Mouse (Mus musculus) heart, adult 9 months (tissue): ENCODE measurements around the gene Cenpx.
"Not testable (repeated sequence)": the region's sequence is repeated elsewhere in the genome, so short reads cannot be mapped to it uniquely, and the experiment has no call there.

Experiments used
- DNase-seq, 2 experiments: peaks; one replicate each; pipeline ENCODE4 v3.0.0; 2022; ENCODE audit warnings: low spot score in 2 of 2

The Cenpx gene

DNA sequence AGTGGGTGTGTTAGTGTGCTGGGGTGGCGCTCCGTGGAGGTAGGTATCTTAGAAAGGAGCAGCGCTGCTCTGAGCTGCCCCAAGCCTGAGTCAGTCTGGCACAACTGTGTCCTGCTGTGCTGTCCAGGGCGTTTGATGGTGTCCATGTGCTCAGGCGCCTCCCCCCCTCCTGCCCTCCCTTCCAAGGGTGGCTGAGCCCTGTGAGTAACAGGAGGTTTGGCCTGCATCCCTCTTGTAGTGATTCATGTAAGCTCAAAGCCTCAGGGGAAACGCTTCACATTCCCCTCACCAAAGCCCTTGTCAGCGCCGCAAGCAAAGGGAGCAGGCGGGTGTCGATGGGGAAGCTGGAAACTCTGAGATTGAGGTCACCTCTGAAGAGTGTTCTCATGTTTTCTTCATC is 15.8 kb downstream of the Cenpx start:
- peak; percentile 75 to 80 for DNase-seq

DNA sequence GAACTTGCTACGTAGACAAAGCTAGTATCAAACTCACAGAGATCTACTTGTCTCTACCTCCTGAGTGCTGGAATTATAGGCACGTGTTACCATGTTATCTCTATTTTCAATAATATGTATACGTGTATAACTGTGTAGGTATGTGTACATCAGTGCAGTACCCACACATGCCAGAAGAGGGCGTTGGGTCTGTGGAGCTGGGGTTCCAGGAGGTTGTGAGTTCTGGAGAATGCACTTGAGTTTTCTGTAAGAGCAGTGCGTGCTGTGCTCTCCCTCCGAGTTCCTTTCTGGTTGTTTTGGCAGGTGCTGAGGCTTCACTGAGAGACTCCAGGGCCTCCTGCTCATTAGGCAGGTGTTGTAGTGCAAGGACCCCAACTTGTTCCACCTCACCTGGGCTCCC is 17.0 kb downstream of the Cenpx start:
- DNase-seq: no peak

DNA sequence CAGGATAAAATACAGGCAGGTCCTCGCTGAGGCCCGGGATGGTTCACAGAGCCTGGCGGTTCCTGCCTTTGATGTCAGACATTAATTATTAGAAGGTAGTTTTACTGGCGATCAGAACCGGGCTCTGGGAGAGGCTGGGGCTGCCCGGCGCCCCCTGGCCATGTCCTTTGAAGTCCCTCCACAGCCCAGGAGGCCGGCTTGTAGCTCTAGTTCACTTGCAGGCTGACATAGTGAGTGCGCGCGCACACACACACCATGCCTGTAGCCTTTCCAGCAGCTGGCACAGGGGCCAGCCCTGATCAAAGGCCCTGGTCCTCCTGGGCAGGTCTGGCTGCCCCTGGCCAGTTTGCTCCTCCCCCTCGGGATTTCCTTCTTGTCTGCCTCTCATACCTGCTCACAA is 17.9 kb downstream of the Cenpx start:
- no peak for DNase-seq

DNA sequence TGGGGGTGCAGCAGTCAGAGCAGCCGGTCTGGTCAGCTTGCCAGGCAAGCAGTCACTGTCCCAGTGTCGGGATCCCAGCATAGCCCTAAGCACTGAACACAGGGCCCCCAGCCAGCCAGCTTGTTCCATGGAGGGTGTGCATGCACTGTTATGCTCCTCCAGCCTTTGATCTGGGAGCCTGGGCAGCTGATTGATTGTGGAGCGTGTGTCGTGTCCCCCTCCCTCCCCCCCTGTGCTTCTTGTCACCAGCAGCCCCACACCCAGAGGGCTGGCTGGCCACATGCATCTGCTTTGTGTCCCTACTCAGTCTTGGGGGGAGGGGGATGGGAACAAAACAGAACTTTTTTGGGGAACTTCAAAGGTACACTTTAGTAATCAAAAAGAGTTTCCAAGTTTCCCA is 18.4 kb downstream of the Cenpx start:
- no peak for DNase-seq

DNA sequence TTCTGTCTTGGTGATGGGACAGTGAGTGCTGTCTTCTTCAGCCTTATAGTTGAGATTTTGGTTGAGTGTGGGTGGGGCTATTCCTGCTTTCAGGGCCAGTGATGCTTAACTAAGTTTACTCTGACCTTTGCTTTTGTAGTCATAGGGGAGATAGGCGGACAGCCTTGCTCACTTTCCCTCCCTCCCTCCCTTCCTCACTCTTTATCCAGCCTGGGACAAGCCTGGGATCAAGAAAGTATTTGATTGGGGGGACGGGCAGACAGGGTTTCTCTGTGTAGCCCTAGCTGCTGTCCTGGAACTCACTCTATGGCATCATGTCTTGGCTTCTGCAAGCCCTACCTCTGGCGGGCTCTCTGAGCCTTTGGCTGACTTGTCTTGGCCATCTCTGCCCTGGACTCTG is 20.1 kb downstream of the Cenpx start:
- DNase-seq: no peak

DNA sequence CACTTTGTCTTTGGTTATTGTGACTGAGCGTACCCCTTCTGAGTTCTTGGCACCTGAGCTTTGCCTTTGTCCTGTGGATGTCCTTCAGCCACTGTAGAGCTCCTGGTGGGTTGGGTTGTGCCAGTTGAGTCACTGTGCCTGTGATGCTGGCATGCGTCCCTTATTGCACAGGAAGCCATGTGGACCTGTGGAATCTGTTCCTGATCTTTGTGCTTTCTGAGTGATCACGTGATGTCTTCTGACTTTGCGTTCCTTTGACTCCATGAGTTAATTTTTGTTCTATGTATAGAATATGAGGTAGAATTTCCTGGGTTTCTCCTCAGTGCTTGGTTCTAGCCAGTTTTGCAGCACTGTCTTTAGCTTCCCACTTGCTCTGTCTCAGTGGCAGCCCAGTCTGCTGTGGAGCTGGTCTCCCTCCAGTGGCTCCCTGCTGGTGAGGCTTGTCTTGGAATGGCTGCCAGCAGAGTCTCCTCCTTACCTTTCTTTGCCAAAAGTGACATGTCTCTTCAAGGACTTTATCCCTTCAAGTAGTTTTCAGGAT is 21.0 kb downstream of the Cenpx start:
- DNase-seq: no peak

DNA sequence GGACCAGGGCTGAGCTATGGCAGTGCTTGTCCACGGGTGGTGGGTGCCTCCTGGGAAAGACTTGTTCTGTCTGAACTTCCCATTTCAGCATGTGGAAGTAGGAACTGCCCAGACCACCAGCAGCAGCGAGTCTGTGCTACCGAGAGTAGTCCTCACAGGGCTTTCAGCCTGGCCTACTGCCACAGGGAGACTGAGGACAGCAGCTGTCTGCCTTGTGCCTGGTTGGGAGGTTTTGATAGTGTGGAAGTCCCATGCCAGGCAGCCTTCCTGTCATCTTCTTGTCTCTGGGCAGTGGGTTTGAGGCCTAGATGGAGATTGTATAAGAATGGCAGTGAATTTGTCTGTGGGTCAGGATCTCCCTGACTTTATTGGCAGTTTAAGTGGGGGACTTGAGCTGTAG is 24.2 kb downstream of the Cenpx start:
- DNase-seq: no peak

DNA sequence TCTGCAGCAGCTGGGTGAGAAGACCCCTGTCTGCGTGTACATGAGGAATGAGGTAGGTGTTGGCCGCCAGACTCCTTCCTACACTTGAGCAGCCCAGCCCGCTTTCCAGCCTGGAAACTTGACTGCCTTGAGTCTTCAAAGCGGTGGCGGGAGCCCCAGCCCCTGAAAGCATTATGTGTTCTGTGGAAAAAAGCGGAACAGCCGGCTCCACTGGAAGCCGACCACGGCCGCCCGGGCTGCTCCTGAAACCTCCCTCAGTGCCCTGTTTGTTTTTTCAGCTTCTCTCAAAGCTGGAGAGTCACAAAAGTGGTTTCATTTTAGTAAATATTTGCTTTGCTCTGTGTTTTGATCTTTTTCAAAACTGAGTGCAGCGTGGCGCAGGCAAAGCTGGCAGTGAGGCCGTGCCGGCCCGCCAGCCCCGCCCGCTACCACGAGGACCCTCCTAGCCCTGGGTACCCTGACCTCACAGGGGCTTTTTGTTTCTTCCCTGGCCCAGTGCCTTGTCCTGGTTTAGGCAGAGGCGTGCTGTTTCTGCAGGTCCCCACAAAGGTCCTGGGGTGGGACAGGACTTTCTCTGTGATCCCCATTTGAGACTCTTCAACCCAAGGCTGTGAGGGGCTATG is 26.8 kb downstream of the Cenpx start:
- DNase-seq: no peak

DNA sequence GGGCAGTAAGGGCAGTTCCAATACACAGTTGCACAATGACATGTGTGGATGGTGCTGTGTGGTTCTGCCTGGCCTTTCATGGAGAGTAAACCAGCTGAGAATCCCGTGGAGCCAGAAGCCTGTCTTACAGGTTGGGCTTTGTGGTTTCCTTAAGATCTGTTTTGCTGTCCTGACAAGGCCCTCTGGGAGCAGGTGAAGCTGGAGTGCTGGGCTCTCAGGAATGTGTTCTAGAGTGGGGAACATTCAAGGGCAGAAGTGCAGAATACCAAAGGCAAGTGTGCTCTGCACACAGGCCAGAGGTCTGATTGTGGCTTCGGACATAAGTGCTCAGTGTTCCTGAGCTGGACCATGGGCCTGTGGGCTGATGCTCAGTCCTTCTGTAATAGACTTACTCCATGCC is 28.9 kb downstream of the Cenpx start:
- no peak for DNase-seq

DNA sequence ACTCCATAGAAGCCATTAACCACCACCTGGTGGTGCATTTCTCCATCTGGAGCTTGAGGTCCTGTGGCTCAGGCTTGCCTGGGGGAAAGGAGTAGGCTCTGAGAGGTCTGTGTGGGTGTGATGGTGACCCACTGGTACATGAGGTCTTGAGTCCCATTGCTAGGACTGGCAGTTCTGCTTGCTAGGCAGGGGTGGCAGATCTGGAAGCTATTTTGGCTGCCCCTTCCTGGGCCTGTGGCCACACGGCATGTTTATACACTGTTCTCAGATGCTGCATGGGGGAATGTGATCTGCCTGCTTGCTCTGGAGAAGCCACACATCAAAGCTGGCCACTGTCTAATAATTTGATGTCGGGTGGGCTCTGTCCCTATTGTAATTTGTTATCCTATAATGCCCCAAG is 29.5 kb downstream of the Cenpx start:
- DNase-seq: no peak

DNA sequence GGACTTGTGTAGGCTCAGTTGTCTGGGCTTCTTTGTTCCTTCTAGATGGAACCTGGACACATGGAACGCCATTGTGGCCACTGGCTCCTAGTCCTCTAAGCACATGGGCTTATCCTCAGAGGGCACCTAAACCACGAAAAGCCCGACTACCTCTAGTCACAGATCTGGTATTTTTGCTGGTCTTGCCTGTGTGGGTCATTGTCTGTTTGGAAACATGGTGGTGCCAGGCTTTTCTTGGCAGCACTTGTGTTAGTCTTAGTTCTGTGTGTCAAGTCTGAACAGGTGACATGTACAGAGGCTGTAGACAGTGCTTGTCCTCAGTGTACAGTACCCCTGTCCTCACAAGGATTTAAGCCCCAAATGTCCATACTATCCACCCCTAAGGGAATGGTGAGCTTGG is 30.0 kb downstream of the Cenpx start:
- no peak for DNase-seq

DNA sequence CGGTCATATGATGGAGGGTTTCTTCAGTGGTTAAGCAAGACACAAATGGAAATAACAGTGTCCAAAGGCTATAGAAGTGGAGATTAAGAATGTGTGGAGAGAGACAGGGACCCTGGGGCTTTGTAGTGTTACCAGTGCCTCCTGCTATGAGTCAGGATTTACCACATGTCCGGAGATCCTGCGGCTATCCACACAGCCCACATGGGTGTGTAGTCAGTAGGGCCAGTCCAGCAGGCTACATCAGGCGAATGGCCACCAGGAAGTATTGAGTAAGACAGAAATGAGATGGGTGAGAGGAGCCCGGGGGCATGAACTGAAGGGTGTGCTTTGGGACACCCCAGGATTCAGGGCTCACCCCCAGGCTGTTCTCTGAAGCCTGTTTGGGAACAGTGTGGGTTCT is 30.9 kb downstream of the Cenpx start:
- no peak for DNase-seq

DNA sequence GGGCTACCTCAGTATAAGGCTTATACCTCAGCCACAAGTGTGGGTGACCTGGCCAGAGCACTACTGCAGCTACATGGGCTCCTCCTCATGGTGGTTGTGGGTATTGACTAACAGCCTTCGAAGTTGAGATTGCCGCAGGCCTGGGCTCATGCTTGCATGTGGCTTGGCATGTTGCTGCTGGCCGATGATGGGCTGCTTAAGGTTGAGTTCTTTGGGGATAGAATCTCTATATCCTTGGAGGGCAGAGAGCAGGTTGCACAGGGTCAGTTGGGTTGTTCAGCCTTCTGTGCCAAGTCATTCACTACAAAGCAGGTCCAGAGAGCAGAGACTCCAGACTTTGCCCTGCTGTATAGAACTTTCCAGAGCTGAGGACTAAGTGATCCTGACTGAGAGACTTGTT is 33.6 kb downstream of the Cenpx start:
- no peak for DNase-seq

DNA sequence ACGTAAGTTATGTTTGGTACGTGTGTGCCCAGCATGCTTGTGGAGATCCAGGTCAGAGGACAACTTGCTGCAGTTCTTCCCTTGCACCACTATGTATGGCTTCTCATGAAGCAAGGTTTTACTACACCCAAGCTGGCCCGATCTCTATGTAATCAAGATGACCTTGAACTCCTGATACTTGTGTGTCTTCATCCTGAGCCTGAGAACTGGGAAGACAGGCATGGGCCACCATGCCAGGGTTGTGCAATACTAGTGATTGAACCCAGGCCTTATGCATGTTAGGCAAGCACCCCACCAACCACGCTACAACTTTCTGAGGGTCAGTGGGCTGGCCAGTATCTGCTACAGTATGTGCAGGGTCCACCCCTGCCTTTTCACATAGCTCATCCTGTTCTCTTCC is 36.6 kb downstream of the Cenpx start:
- no peak for DNase-seq

DNA sequence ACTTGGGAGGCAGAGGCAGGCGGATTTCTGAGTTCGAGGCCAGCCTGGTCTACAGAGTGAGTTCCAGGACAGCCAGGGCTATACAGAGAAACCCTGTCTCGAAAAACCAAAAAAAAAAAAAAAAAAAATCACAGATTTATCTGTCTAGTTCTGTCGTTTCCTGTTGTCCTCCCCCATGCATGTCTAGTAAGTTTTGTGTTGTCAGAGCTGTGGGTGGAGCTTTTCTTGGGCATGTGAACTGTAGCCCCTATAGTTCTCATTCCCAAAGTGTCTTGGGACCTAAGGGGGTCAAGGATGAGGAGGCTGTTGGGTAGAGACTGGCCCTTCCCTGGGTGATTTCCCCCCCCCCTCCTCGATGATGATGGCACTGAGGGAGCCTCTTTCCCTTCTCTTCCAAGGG is 37.7 kb downstream of the Cenpx start:
- not testable (repeated sequence) for DNase-seq

DNA sequence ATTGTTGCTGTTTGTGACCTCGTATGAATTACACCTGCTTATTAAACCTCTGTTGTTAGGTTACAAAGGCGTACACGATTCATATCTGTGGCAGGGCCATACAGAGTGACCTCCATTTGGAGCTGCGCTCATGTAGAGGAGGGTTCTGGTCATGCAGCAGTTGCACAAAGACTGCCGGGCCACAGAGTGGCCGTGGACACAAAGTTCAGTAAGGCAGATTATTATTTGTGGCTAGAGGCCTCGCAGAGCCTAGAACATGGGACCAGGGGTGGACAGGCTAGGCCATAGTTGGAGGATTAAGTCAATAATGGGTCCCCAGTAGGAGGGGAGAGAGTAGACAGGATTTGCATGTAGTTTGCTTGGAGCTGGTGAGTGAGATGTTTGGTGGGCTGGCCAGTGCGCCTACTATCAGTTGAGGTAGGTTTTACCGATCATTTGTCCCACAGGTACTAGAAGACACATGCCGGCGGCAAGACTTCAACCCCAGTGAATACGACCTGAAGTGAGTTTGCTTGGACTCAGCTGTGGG is 39.9 kb downstream of the Cenpx start:
- DNase-seq: no peak

DNA sequence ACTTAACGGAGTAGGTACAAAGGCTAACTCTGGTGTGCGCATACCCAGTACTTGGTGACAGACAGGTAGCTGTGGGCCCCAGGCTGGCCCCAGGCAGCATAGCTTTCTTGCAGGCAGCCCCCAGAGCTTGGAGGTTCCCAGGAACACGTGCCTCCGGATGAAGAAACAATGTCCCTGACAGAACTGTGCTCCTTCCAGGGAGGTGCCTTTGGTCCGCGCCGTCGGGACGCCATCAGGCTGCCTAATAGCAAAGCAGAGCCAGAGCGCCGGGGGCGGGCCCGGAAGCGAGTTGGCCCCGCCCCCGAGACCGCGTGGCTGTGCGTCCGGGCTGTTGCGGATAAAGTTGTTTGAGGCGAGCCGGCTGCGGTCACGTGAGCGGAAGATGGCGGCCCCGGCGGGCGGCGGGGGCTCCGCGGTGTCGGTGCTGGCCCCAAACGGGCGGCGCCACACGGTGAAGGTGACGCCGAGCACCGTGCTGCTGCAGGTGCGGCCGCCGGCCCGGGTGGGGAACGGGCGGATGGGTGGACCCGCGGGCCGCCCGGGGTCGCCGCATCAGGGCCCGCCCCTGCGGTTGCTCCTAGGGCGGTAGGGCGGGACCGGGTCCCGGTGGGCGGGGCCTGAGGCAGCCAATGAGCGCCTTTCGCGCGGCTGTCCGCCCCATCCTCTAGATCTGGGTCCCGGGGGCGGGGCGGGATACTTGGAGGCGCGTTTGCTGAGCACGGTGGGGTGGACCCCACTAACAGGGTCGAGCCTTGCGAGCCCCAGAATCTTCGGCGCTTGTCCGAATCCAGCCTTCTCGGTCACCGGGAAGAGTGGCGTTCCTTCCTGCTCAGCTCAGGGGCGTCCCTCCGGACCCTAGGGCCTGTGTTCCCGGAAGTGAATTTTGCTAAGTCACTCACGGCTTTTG is 40.6 kb downstream of the Cenpx start, which contains the start of gene Aspscr1:
TSS of gene Aspscr1 (plus strand) at position 287 of the 907 bp plus-strand sequence.
- DNase-seq: peak; percentile 96

DNA sequence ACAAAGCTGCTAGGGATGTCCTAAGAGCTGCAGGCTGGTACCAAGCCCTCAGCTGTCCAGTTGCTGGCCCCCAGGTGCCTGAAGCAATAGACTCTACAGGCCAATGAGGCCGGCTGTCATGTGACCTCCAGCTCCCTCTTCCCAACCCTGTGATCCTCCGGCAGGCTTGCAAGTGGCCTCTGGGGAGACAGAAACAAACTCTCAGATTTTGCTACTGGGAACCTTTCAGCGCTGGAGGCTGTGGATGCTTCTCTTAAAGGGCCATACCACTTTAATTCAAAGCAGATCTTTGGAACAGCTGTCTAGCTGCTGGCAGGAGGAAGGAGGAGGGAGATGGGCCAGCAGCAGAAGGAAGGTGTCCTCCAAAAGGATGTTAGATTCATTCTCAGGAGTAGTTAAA is 46.9 kb downstream of the Cenpx start:
- peak in 1 of 2 experiments; percentile 40 for DNase-seq

DNA sequence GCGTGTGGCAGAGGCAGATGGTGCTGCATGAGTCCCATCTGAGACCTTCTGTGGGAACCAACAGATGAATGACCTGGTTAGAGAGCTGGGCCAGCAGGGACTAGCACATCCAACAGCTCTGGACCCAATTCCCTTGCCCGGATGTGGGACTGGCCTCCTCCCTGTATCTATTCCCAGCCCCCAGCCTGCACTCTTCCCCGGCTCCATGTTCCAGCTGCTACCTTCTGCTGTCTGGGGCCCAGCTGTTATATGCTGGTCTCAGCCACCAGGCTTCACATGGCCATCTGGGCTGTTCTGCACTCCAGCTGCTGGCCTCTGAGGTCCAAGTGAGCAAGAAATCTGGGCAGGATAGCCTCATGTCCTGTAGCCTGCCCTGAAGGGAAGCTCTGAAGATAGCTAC is 48.1 kb downstream of the Cenpx start:
- DNase-seq: peak; percentile 84 to 87

DNA sequence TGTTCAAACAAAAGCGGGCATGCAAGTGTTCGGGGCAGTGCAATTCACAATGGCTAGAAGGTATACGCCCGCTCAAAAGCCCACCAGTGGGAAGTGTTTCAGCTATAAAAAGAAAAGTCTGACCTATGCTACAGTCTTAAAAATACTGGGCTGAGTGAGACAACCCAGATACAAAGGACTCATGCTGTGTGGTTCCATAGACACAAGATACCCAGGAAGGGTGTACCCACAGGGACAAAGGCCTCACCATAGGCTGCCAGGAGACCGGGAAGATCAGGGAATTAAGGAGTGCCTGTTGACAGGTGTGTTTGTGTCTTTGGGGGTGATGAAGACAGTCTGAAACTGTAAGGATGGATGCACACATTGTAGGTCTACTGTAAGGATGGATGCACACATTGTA is 49.8 kb downstream of the Cenpx start:
- no peak for DNase-seq

DNA sequence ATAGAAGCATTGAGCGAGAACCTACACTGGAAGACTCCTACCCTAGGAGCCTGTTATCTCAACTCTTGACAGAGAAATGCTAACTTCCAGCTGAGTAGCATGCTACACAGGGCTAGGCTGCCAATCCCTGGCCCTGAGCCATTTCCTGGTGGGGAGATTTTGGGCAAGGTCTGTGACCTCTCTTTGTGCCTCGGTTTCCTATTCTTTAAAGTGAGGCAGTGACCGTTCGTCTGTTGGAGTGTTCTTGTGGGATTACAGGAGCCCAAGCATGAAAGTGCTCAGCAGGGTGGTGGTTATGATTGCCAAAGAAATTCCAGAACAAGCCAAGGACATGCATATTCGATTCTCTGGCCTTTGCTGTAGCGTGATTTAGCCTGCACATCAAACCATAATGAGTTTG is 50.8 kb downstream of the Cenpx start:
- DNase-seq: no peak

DNA sequence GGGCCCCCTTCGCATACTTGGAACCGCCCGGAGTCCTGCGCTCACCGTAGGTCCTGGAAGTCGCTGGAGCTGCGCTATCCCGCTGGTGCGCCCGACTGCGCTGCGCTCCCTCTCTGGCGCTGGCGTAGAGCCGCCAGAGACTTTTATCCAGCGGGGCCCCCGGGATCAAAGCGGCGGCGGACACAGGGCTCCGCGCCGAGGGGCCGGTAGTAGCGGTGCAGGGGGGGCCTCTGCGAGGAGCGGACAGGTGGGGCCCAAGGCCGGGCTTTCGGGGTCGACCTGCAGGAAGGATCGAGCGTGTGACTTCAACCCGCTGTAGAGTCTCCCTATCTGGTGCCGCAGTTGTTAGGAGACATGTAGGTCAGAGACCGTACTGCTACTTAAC is 52.5 kb downstream of the Cenpx start, which contains the start of gene Notum:
TSS of gene Notum (minus strand) at position 100 of the 385 bp plus-strand sequence.
- DNase-seq: no peak
